Mouse (Mus musculus): ENCODE results near the gene Ddx42. TPM values are rescaled to one million over a fixed set of nuclear protein-coding genes. Genes with fewer than 3 reads are reported as not detected.

Gene Ddx42
- polyA plus RNA-seq, 1 experiment from 2014 or later, result 35.3 TPM

- Histone ChIP-seq H3K27ac (ENCODE audit: low read length) (peak overlapping the region; percentile 84), H3K4me1 (ENCODE audit: insufficient read depth, low read depth, low read length) (peaks cover 20% of the 10 kb centered on the region), H3K9ac (replicated peaks; ENCODE audit: low read depth) (peak overlapping the region; percentile 27; the same call in 1 of the 2 replicates), H3K36me3 (ENCODE audit: insufficient read depth, low read length) (peaks cover 30% of the 10 kb centered on the region), H3K4me2 (replicated peaks; ENCODE audit: low read depth, low read length) (peak overlapping the region; percentile 38), H3K27me3 (replicated peaks; ENCODE audit: insufficient read depth, low read length) (no peaks in the 10 kb centered on the region), H3K4me3 (ENCODE audit: low read depth, low read length) (peak overlapping the region; percentile 17; the same call in 1 of the 2 replicates), H3K9me3 (ENCODE audit: low read length) (no peaks in the 10 kb centered on the region)
- TF ChIP-seq EP300 (IDR thresholded peaks at IDR 0.05) (peak; percentile 26; the same call in 1 of the 2 replicates), CTCF (IDR thresholded peaks at IDR 0.05) (no peak)
- ATAC-seq, result peak; percentile 10; the same call in 1 of the 2 replicates
- peak; percentile 84 for DNase-seq (ENCODE audit: low spot score)
- 29% methylated on average over 8 of the region's 8 CpGs for WGBS
Observed at GRCm38 (mm10) chr11:106268326-106269059, 51.8 kb downstream of the Ddx42 start.

GRCm38 (mm10) chr11:106269060-106269431, 52.3 kb downstream of the Ddx42 start:
- no peak for ATAC-seq
- Histone ChIP-seq H3K4me1 (ENCODE audit: insufficient read depth, low read depth, low read length) (peaks cover 20% of the 10 kb centered on the region), H3K27ac (ENCODE audit: low read length) (peak overlapping the region; percentile 84), H3K9me3 (ENCODE audit: low read length) (no peaks in the 10 kb centered on the region), H3K9ac (replicated peaks; ENCODE audit: low read depth) (peak overlapping the region; percentile 27; the same call in 1 of the 2 replicates), H3K36me3 (ENCODE audit: insufficient read depth, low read length) (peaks cover 25% of the 10 kb centered on the region), H3K4me3 (ENCODE audit: low read depth, low read length) (peak overlapping the region; percentile 17; the same call in 1 of the 2 replicates), H3K27me3 (replicated peaks; ENCODE audit: insufficient read depth, low read length) (no peaks in the 10 kb centered on the region), H3K4me2 (replicated peaks; ENCODE audit: low read depth, low read length) (peak overlapping the region; percentile 38)
- TF ChIP-seq EP300 (IDR thresholded peaks at IDR 0.05) (no peak), CTCF (IDR thresholded peaks at IDR 0.05) (no peak)
- 15% methylated on average over 3 of the region's 3 CpGs for WGBS
- peak; percentile 54 for DNase-seq (ENCODE audit: low spot score)

GRCm38 (mm10) chr11:106271131-106271793, 54.5 kb downstream of the Ddx42 start:
- H3K4me2 ChIP-seq (replicated peaks; ENCODE audit: low read depth, low read length), result peak overlapping the region; percentile 72
- TF ChIP-seq EP300 (IDR thresholded peaks at IDR 0.05) (no peak), CTCF (IDR thresholded peaks at IDR 0.05) (peak; percentile 30; the same call in 1 of the 2 replicates)
- H3K27ac ChIP-seq (ENCODE audit: low read length), result peak overlapping the region; percentile 99
- H3K4me3 ChIP-seq (ENCODE audit: low read depth, low read length), result peak overlapping the region; percentile 97
- H3K27me3 ChIP-seq (replicated peaks; ENCODE audit: insufficient read depth, low read length), result no peaks in the 10 kb centered on the region
- DNase-seq (ENCODE audit: low spot score) (peak; percentile 29), ATAC-seq (no peak)
- H3K36me3 ChIP-seq (ENCODE audit: insufficient read depth, low read length), result peaks cover 4% of the 10 kb centered on the region; the same call in 1 of the 2 replicates
- H3K9me3 ChIP-seq (ENCODE audit: low read length), result no peaks in the 10 kb centered on the region
- peaks cover 29% of the 10 kb centered on the region for H3K4me1 ChIP-seq (ENCODE audit: insufficient read depth, low read depth, low read length)
- WGBS, result 12% methylated on average over 5 of the region's 5 CpGs
- H3K9ac ChIP-seq (replicated peaks; ENCODE audit: low read depth), result peak overlapping the region; percentile 98

GRCm38 (mm10) chr11:106271794-106272643, 55.3 kb downstream of the Ddx42 start:
- Histone ChIP-seq H3K4me1 (ENCODE audit: insufficient read depth, low read depth, low read length) (peaks cover 29% of the 10 kb centered on the region), H3K27ac (ENCODE audit: low read length) (peak overlapping the region; percentile 99), H3K4me3 (ENCODE audit: low read depth, low read length) (peak overlapping the region; percentile 97), H3K9ac (replicated peaks; ENCODE audit: low read depth) (peak overlapping the region; percentile 98), H3K36me3 (ENCODE audit: insufficient read depth, low read length) (no peaks in the 10 kb centered on the region), H3K4me2 (replicated peaks; ENCODE audit: low read depth, low read length) (peak overlapping the region; percentile 72), H3K9me3 (ENCODE audit: low read length) (no peaks in the 10 kb centered on the region), H3K27me3 (replicated peaks; ENCODE audit: insufficient read depth, low read length) (no peaks in the 10 kb centered on the region)
- ATAC-seq (peak; percentile 13), DNase-seq (ENCODE audit: low spot score) (peak; percentile 84)
- under 1% methylated on average over 40 of the region's 41 CpGs for WGBS
- TF ChIP-seq EP300 (IDR thresholded peaks at IDR 0.05) (peak; percentile 51; the same call in 1 of the 2 replicates), CTCF (IDR thresholded peaks at IDR 0.05) (0 out of 2 replicates have a peak, but pooled peaks have one; percentile 18)

GRCm38 (mm10) chr11:106272644-106273310, 56.1 kb downstream of the Ddx42 start, which contains the start of gene Smarcd2:
Gene Smarcd2, minus strand, starts transcription at chr11:106272972.
- Histone ChIP-seq H3K9ac (replicated peaks; ENCODE audit: low read depth) (peak within 1 kb of the TSS; percentile 98), H3K27me3 (replicated peaks; ENCODE audit: insufficient read depth, low read length) (no peaks in the 10 kb centered on the region), H3K4me1 (ENCODE audit: insufficient read depth, low read depth, low read length) (peaks cover 24% of the 10 kb centered on the region), H3K36me3 (ENCODE audit: insufficient read depth, low read length) (no peaks in the 10 kb centered on the region), H3K4me2 (replicated peaks; ENCODE audit: low read depth, low read length) (peak within 1 kb of the TSS; percentile 72), H3K27ac (ENCODE audit: low read length) (peak within 1 kb of the TSS; percentile 99), H3K4me3 (ENCODE audit: low read depth, low read length) (peak within 1 kb of the TSS; percentile 97), H3K9me3 (ENCODE audit: low read length) (no peaks in the 10 kb centered on the region)
- WGBS, result under 1% methylated on average over 62 of the region's 72 CpGs
- ATAC-seq (peak; percentile 89), DNase-seq (ENCODE audit: low spot score) (peak; percentile 100)
- TF ChIP-seq EP300 (IDR thresholded peaks at IDR 0.05) (peak; percentile 78), CTCF (IDR thresholded peaks at IDR 0.05) (no peak)

Data from lung, postnatal 0 days (tissue).